Mouse (Mus musculus): ENCODE data around the gene Tsen54. TPM values are rescaled to one million over a fixed set of nuclear protein-coding genes. Genes with fewer than 3 reads are reported as not detected.
A peak's percentile ranks its signal among the peaks of the same experiment; 100 is the strongest.

The Tsen54 gene
- polyA plus RNA-seq, 1 experiment from 2014 or later, result 24.4 TPM

- Histone ChIP-seq H3K9me3 (no peaks in the 10 kb centered on the region), H3K4me2 (peak overlapping the region; percentile 56), H3K4me3 (no peak overlapping the region), H3K9ac (peak overlapping the region; percentile 70), H3K27ac (replicated peaks) (peak overlapping the region; percentile 93), H3K36me3 (no peaks in the 10 kb centered on the region), H3K4me1 (peaks cover 86% of the 10 kb centered on the region), H3K27me3 (replicated peaks) (no peaks in the 10 kb centered on the region)
- WGBS, result 59% methylated on average over 6 of the region's 6 CpGs
- no peak for ATAC-seq (ENCODE audit: extremely low read depth, insufficient number of reproducible peaks, low FRiP score, low TSS enrichment)
Observed at GRCm38 (mm10) chr11:115832064-115832463, 17.5 kb downstream of the Tsen54 start.

- H3K4me2 ChIP-seq, result peak overlapping the region; percentile 56
- H3K4me3 ChIP-seq, result no peak overlapping the region
- peaks cover 86% of the 10 kb centered on the region for H3K4me1 ChIP-seq
Observed at GRCm38 (mm10) chr11:115832523-115832922, 18.0 kb downstream of the Tsen54 start.

GRCm38 (mm10) chr11:115833021-115833513 is 18.5 kb downstream of the Tsen54 start:
- Histone ChIP-seq H3K27me3 (replicated peaks) (no peaks in the 10 kb centered on the region), H3K9ac (peak overlapping the region; percentile 70), H3K9me3 (no peaks in the 10 kb centered on the region), H3K36me3 (no peaks in the 10 kb centered on the region), H3K4me1 (peaks cover 91% of the 10 kb centered on the region), H3K27ac (replicated peaks) (peak overlapping the region; percentile 93), H3K4me2 (peak overlapping the region; percentile 56), H3K4me3 (0 out of 2 replicates have a peak overlapping the region, but pooled peaks have one; percentile 11)
- 6% methylated on average over 8 of the region's 8 CpGs for WGBS
- 0 out of 2 replicates have a peak, but pooled peaks have one; percentile 3 for ATAC-seq (ENCODE audit: extremely low read depth, insufficient number of reproducible peaks, low FRiP score, low TSS enrichment)

More at GRCm38 (mm10) chr11:115832523-115832922, 18.0 kb downstream of the Tsen54 start:
- H3K9me3 ChIP-seq, result no peaks in the 10 kb centered on the region
- H3K36me3 ChIP-seq, result no peaks in the 10 kb centered on the region
- peak overlapping the region; percentile 70 for H3K9ac ChIP-seq
- WGBS, result 5% methylated on average over 8 of the region's 8 CpGs
- peak overlapping the region; percentile 93 for H3K27ac ChIP-seq (replicated peaks)
- ATAC-seq (ENCODE audit: extremely low read depth, insufficient number of reproducible peaks, low FRiP score, low TSS enrichment), result no peak
- no peaks in the 10 kb centered on the region for H3K27me3 ChIP-seq (replicated peaks)

- Histone ChIP-seq H3K27me3 (replicated peaks) (no peaks in the 10 kb centered on the region), H3K9ac (peak overlapping the region; percentile 70; the same call in 1 of the 2 replicates), H3K27ac (replicated peaks) (peak overlapping the region; percentile 93), H3K9me3 (no peaks in the 10 kb centered on the region), H3K4me2 (peak overlapping the region; percentile 56; the same call in 1 of the 2 replicates), H3K4me3 (no peak overlapping the region), H3K36me3 (no peaks in the 10 kb centered on the region), H3K4me1 (peaks cover 92% of the 10 kb centered on the region)
- WGBS, result 71% methylated on average over 6 of the region's 6 CpGs
- no peak for ATAC-seq (ENCODE audit: extremely low read depth, insufficient number of reproducible peaks, low FRiP score, low TSS enrichment)
Observed at GRCm38 (mm10) chr11:115834033-115834432, 19.5 kb downstream of the Tsen54 start.

GRCm38 (mm10) chr11:115836656-115837395 is 22.3 kb downstream of the Tsen54 start:
- WGBS, result 36% methylated on average over 11 of the region's 11 CpGs
- no peak overlapping the region for H3K4me3 ChIP-seq

GRCm38 (mm10) chr11:115837606-115838345 is 23.3 kb downstream of the Tsen54 start:
- H3K27me3 ChIP-seq (replicated peaks), result no peaks in the 10 kb centered on the region
- H3K4me3 ChIP-seq, result no peak overlapping the region
- no peaks in the 10 kb centered on the region for H3K9me3 ChIP-seq
- peak overlapping the region; percentile 51 for H3K27ac ChIP-seq (replicated peaks)
- H3K9ac ChIP-seq, result no peak overlapping the region; the same call in 1 of the 2 replicates
- H3K36me3 ChIP-seq, result no peaks in the 10 kb centered on the region
- no peak overlapping the region for H3K4me2 ChIP-seq
- ATAC-seq (ENCODE audit: extremely low read depth, insufficient number of reproducible peaks, low FRiP score, low TSS enrichment), result no peak
- WGBS, result 89% methylated on average over 22 of the region's 22 CpGs
- peaks cover 87% of the 10 kb centered on the region for H3K4me1 ChIP-seq

More at GRCm38 (mm10) chr11:115836656-115837395, 22.3 kb downstream of the Tsen54 start:
- Histone ChIP-seq H3K9me3 (no peaks in the 10 kb centered on the region), H3K9ac (peak overlapping the region; percentile 20; the same call in 1 of the 2 replicates), H3K27ac (replicated peaks) (peak overlapping the region; percentile 51), H3K27me3 (replicated peaks) (no peaks in the 10 kb centered on the region), H3K36me3 (no peaks in the 10 kb centered on the region), H3K4me1 (peaks cover 87% of the 10 kb centered on the region), H3K4me2 (no peak overlapping the region)
- ATAC-seq (ENCODE audit: extremely low read depth, insufficient number of reproducible peaks, low FRiP score, low TSS enrichment), result no peak

- Histone ChIP-seq H3K4me2 (no peak overlapping the region), H3K4me1 (peaks cover 87% of the 10 kb centered on the region), H3K4me3 (no peak overlapping the region), H3K27ac (replicated peaks) (peak overlapping the region; percentile 72), H3K27me3 (replicated peaks) (no peaks in the 10 kb centered on the region), H3K9ac (peak overlapping the region; percentile 71), H3K9me3 (no peaks in the 10 kb centered on the region), H3K36me3 (no peaks in the 10 kb centered on the region)
- no peak for ATAC-seq (ENCODE audit: extremely low read depth, insufficient number of reproducible peaks, low FRiP score, low TSS enrichment)
- 42% methylated on average over 4 of the region's 4 CpGs for WGBS
Observed at GRCm38 (mm10) chr11:115838895-115839311, 24.4 kb downstream of the Tsen54 start.

GRCm38 (mm10) chr11:115839732-115840131 is 25.2 kb downstream of the Tsen54 start:
- Histone ChIP-seq H3K4me2 (no peak overlapping the region), H3K9me3 (no peaks in the 10 kb centered on the region), H3K27me3 (replicated peaks) (no peaks in the 10 kb centered on the region), H3K4me1 (peaks cover 87% of the 10 kb centered on the region), H3K4me3 (no peak overlapping the region), H3K36me3 (peaks cover 5% of the 10 kb centered on the region), H3K27ac (replicated peaks) (peak overlapping the region; percentile 72), H3K9ac (peak overlapping the region; percentile 71)
- no peak for ATAC-seq (ENCODE audit: extremely low read depth, insufficient number of reproducible peaks, low FRiP score, low TSS enrichment)
- 51% methylated on average over 3 of the region's 3 CpGs for WGBS

GRCm38 (mm10) chr11:115841044-115841443 is 26.5 kb downstream of the Tsen54 start:
- H3K9ac ChIP-seq, result no peak overlapping the region
- 83% methylated on average over 6 of the region's 6 CpGs for WGBS

GRCm38 (mm10) chr11:115841961-115842550 is 27.5 kb downstream of the Tsen54 start:
- Histone ChIP-seq H3K9me3 (peaks cover 5% of the 10 kb centered on the region; the same call in 1 of the 2 replicates), H3K36me3 (peaks cover 28% of the 10 kb centered on the region), H3K4me2 (peak overlapping the region; percentile 45), H3K9ac (peak overlapping the region; percentile 55), H3K4me3 (peak overlapping the region; percentile 3; the same call in 1 of the 2 replicates), H3K27ac (replicated peaks) (peak overlapping the region; percentile 97), H3K4me1 (peaks cover 72% of the 10 kb centered on the region), H3K27me3 (replicated peaks) (no peaks in the 10 kb centered on the region)
- WGBS, result 5% methylated on average over 6 of the region's 6 CpGs
- peak; percentile 52; the same call in 1 of the 2 replicates for ATAC-seq (ENCODE audit: extremely low read depth, insufficient number of reproducible peaks, low FRiP score, low TSS enrichment)

More at GRCm38 (mm10) chr11:115841044-115841443, 26.5 kb downstream of the Tsen54 start:
- ATAC-seq (ENCODE audit: extremely low read depth, insufficient number of reproducible peaks, low FRiP score, low TSS enrichment), result no peak
- Histone ChIP-seq H3K4me1 (peaks cover 79% of the 10 kb centered on the region), H3K36me3 (peaks cover 18% of the 10 kb centered on the region), H3K9me3 (peaks cover 5% of the 10 kb centered on the region; the same call in 1 of the 2 replicates), H3K4me2 (no peak overlapping the region), H3K27ac (replicated peaks) (peak overlapping the region; percentile 97), H3K27me3 (replicated peaks) (no peaks in the 10 kb centered on the region), H3K4me3 (no peak overlapping the region)
